Mouse (Mus musculus): ENCODE data around the gene Scamp2. TPM values are rescaled to one million over a fixed set of nuclear protein-coding genes. Genes with fewer than 3 reads are reported as not detected.

Gene Scamp2
- total RNA-seq, 2 experiments from 2014 or later: 63.4 to 72.2 TPM

- no peak for DNase-seq (ENCODE audit: low spot score in 2 of 2)
Measured at GRCm38 (mm10) chr9:57593454-57594173, 32.9 kb downstream of the Scamp2 start.

- DNase-seq (ENCODE audit: low spot score in 2 of 2): no peak
Measured at GRCm38 (mm10) chr9:57594174-57594509, 33.4 kb downstream of the Scamp2 start.

- DNase-seq (ENCODE audit: low spot score in 2 of 2): no peak
Measured at GRCm38 (mm10) chr9:57597265-57597664, 36.5 kb downstream of the Scamp2 start.

GRCm38 (mm10) chr9:57597929-57598382 is 37.2 kb downstream of the Scamp2 start:
- DNase-seq (ENCODE audit: low spot score in 2 of 2): no peak

- DNase-seq (ENCODE audit: low spot score in 2 of 2): no peak
Measured at GRCm38 (mm10) chr9:57598851-57599563, 38.3 kb downstream of the Scamp2 start.

- no peak for DNase-seq (ENCODE audit: low spot score in 2 of 2)
Measured at GRCm38 (mm10) chr9:57600620-57601352, 40.0 kb downstream of the Scamp2 start.

GRCm38 (mm10) chr9:57601353-57601706 is 40.6 kb downstream of the Scamp2 start:
- DNase-seq (ENCODE audit: low spot score in 2 of 2): no peak

- DNase-seq (ENCODE audit: low spot score in 2 of 2): no peak
Measured at GRCm38 (mm10) chr9:57602098-57602497, 41.4 kb downstream of the Scamp2 start.

GRCm38 (mm10) chr9:57604875-57605274 is 44.1 kb downstream of the Scamp2 start:
- DNase-seq (ENCODE audit: low spot score in 2 of 2): no peak

- no peak for DNase-seq (ENCODE audit: low spot score in 2 of 2)
Measured at GRCm38 (mm10) chr9:57605503-57605902, 44.8 kb downstream of the Scamp2 start.

- DNase-seq (ENCODE audit: low spot score in 2 of 2): no peak
Measured at GRCm38 (mm10) chr9:57606139-57606851, 45.6 kb downstream of the Scamp2 start, which contains the start of gene Cplx3. TSS of gene Cplx3 (minus strand) at chr9:57606281.

- DNase-seq (ENCODE audit: low spot score in 2 of 2): no peak
Measured at GRCm38 (mm10) chr9:57609803-57610202, 49.1 kb downstream of the Scamp2 start.

GRCm38 (mm10) chr9:57610359-57610826 is 49.6 kb downstream of the Scamp2 start:
- DNase-seq (ENCODE audit: low spot score in 2 of 2): no peak

GRCm38 (mm10) chr9:57612587-57612986 is 51.8 kb downstream of the Scamp2 start:
- DNase-seq (ENCODE audit: low spot score in 2 of 2): no peak

GRCm38 (mm10) chr9:57613975-57614374 is 53.2 kb downstream of the Scamp2 start:
- DNase-seq (ENCODE audit: low spot score in 2 of 2): no peak

- no peak for DNase-seq (ENCODE audit: low spot score in 2 of 2)
Measured at GRCm38 (mm10) chr9:57614786-57615185, 54.0 kb downstream of the Scamp2 start.

- DNase-seq (ENCODE audit: low spot score in 2 of 2): no peak
Measured at GRCm38 (mm10) chr9:57617556-57618169, 56.9 kb downstream of the Scamp2 start.

GRCm38 (mm10) chr9:57618854-57619253 is 58.1 kb downstream of the Scamp2 start:
- DNase-seq (ENCODE audit: low spot score in 2 of 2): no peak

- no peak for DNase-seq (ENCODE audit: low spot score in 2 of 2)
Measured at GRCm38 (mm10) chr9:57620674-57621073, 59.9 kb downstream of the Scamp2 start, which contains the start of gene Lman1l. TSS of gene Lman1l (minus strand) at chr9:57620774.

- no peak for DNase-seq (ENCODE audit: low spot score in 2 of 2)
Measured at GRCm38 (mm10) chr9:57624295-57624694, 63.6 kb downstream of the Scamp2 start.
